Mouse (Mus musculus) hindbrain, postnatal 0 days (tissue): ENCODE results near the gene Neo1. TPM values are rescaled to one million over a fixed set of nuclear protein-coding genes. Genes with fewer than 3 reads are reported as not detected.

Source experiments
- ATAC-seq: fragments of 200-750 bp; cut with Nextera tagmentation; 2 replicates; pipeline ENCODE4 v1.8.0; 2017; ENCODE audit warnings: mild to moderate bottlenecking, moderate TSS enrichment, moderate library complexity
- DNase-seq: peaks from one replicate; pipeline ENCODE4 v3.0.0-alpha.2; 2015; ENCODE audit warnings: low spot score
- H3K27ac ChIP-seq: fragments of 300-500 bp; sonication (generic); 2 replicates; pipeline ENCODE4 v1.5.1; 2014; ENCODE audit warnings: mild to moderate bottlenecking
- H3K27me3 ChIP-seq: fragments of 300-500 bp; sonication (generic); 2 replicates; pipeline ENCODE4 v1.6.1; 2014; ENCODE audit warnings: low read length, mixed read lengths; ENCODE audit not compliant: insufficient read depth
- H3K36me3 ChIP-seq: fragments of 300-500 bp; sonication (generic); 2 replicates; pipeline ENCODE4 v1.6.1; 2014; ENCODE audit warnings: low read length, mixed read lengths; ENCODE audit not compliant: insufficient read depth
- H3K4me1 ChIP-seq: fragments of 300-500 bp; sonication (generic); 2 replicates; pipeline ENCODE4 v1.6.1; 2014; ENCODE audit warnings: antibody characterized with exemption, low read length, mixed read lengths; ENCODE audit not compliant: insufficient read depth
- H3K4me2 ChIP-seq: fragments of 300-500 bp; sonication (generic); 2 replicates; pipeline ENCODE4 v1.6.1; 2014; ENCODE audit warnings: low read depth, mild to moderate bottlenecking, low read length, moderate library complexity, mixed read lengths
- H3K4me3 ChIP-seq: fragments of 300-500 bp; sonication (generic); 2 replicates; pipeline ENCODE4 v1.5.1; 2014; ENCODE audit warnings: low read length
- H3K9ac ChIP-seq: fragments of 300-500 bp; sonication (generic); replicated peaks from 2 replicates; pipeline ENCODE4 v1.6.1; 2014; ENCODE audit warnings: mild to moderate bottlenecking, low read length, moderate library complexity, mixed read lengths
- H3K9me3 ChIP-seq: fragments of 300-500 bp; sonication (generic); 2 replicates; pipeline ENCODE4 v1.6.1; 2016; ENCODE audit warnings: low read length, mixed read lengths
- CTCF ChIP-seq: IDR thresholded peaks from 2 replicates; pipeline ENCODE4 v1.5.1; 2016; ENCODE audit warnings: antibody characterized with exemption, control low read depth, low read depth
- WGBS: fragments of 180-500 bp; shearing (Covaris S2); extraction: QIAGEN DNeasy Blood & Tissue Kit; methylation state at CpG from one replicate; pipeline ENCODE4 v1.1.7; 2014; 5-methylcytosine and 5-hydroxymethylcytosine counted together
- polyA plus RNA-seq: library from polyadenylated mRNA; unstranded; fragments of >200 nt; fragmentation: Nextera tagmentation; extraction: Ambion mirVana; gene quantifications from 2 replicates; pipeline ENCODE4 v1.2.1, GENCODE M21; 2015
- total RNA-seq: library from RNA; depleted of rRNA; stranded (reverse); fragments of >200 nt; gene quantifications from 2 replicates; pipeline ENCODE4 v1.2.3, GENCODE M21; 2014

Neo1 gene
- total and polyA plus RNA-seq, 2 experiments from 2014 or later, result 38.7 to 160 TPM

DNA sequence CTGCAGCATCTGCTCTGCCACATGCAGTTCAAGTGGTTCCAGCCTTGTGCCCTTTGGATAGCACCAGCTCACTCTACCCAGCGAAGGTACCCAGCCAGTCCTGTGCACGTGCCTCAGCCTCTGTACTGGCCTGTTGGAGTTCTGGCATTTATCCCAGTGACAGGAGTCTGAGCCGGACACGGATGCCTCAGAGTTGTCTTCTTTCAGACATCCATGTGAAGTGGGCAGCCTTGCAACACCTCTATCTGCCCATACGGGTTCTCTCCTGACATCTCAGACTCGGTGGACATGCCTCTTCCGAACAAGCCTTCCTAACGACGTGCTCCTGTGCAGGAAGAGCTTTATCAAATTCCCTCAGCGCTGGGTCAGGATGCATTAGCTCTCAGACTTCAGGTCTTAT, 165.1 kb downstream of the Neo1 start:
- Histone ChIP-seq H3K27me3 (no peaks in the 10 kb centered on the region), H3K4me1 (no peaks in the 10 kb centered on the region), H3K9me3 (no peaks in the 10 kb centered on the region), H3K4me2 (no peak overlapping the region), H3K4me3 (no peak overlapping the region), H3K27ac (no peak overlapping the region), H3K9ac (no peak overlapping the region), H3K36me3 (peaks cover 14% of the 10 kb centered on the region; the same call in 1 of the 2 replicates)
- ATAC-seq, result no peak
- no peak for DNase-seq
- 71% methylated on average over 10 of the region's 10 CpGs for WGBS
- no peak for TF ChIP-seq CTCF

DNA sequence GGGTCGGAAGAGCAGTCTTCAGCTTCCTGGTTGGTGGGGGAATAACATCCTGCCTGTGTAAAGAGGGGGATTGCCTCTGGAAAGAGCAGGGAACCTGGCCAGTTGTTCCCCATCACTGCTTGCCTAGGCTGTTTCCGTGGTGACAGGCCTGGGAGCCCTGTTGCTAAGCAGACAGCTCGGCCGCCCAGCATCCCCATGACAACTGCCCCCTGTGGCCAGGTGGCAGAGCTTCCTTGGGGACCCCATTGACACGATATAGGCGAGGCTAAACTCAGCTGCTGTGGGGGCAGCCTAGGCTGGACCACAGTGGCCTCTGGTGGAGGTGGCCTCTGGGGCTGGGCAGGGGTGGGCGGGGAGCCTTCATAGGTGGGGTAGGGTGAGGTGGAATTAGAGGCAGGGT, 172.4 kb downstream of the Neo1 start:
- Histone ChIP-seq H3K4me2 (no peak overlapping the region), H3K27me3 (no peaks in the 10 kb centered on the region), H3K4me3 (no peak overlapping the region), H3K4me1 (peaks cover 3% of the 10 kb centered on the region; the same call in 1 of the 2 replicates), H3K27ac (0 out of 2 replicates have a peak overlapping the region, but pooled peaks have one; percentile 3), H3K9ac (no peak overlapping the region), H3K9me3 (no peaks in the 10 kb centered on the region), H3K36me3 (no peaks in the 10 kb centered on the region)
- DNase-seq (peak; percentile 62), ATAC-seq (peak; percentile 72)
- peak; percentile 45; the same call in 1 of the 2 replicates for TF ChIP-seq CTCF
- 12% methylated on average over 7 of the region's 7 CpGs for WGBS

DNA sequence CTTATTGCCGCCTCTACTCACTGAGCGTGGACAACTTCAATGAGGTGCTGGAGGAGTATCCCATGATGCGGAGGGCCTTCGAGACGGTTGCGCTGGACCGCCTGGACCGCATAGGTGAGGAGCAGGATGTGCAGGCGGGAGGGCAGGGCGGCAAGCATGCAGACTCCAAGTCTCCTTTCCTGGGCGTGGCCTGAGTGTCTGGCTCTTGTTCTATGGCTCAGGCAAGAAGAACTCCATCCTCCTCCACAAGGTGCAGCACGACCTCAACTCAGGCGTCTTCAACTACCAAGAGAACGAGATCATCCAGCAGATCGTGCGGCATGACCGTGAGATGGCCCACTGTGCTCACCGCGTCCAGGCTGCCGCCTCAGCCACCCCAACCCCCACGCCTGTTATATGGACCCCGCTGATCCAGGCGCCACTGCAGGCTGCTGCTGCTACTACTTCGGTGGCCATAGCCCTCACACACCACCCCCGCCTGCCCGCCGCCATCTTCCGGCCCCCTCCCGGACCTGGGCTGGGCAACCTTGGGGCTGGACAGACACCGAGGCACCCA, 177.1 kb downstream of the Neo1 start:
- peak overlapping the region; percentile 21 for H3K4me2 ChIP-seq
- TF ChIP-seq CTCF, result no peak
- H3K27me3 ChIP-seq, result no peaks in the 10 kb centered on the region
- no peaks in the 10 kb centered on the region for H3K9me3 ChIP-seq
- H3K9ac ChIP-seq, result no peak overlapping the region
- H3K4me3 ChIP-seq, result no peak overlapping the region
- H3K27ac ChIP-seq, result no peak overlapping the region
- WGBS, result 39% methylated on average over 29 of the region's 30 CpGs
- DNase-seq, result no peak
- ATAC-seq, result no peak
- H3K4me1 ChIP-seq, result peaks cover 3% of the 10 kb centered on the region; the same call in 1 of the 2 replicates
- H3K36me3 ChIP-seq, result peaks cover 13% of the 10 kb centered on the region; the same call in 1 of the 2 replicates

DNA sequence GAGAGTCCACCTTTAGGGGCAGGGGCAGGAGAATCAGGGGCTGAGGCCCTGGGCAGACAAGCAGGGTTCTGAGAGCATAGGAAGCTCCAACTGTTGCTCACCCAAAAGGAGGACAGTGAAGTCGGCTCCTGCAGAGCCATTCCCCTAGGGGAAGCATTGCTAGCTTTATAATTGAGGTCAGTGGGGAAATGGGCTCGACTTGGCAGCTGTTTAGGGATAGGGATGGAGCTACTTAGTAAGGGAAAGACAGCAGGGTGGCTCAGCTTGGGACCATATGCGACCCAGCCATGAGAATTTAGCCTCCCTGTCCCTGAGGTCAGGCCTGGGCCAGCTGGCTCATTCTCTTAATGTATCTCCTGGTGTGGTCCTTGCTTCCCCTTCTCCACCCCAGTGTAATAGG, 181.3 kb downstream of the Neo1 start:
- DNase-seq (no peak), ATAC-seq (no peak)
- H3K27ac ChIP-seq, result no peak overlapping the region
- peaks cover under 1% of the 10 kb centered on the region; the same call in 1 of the 2 replicates for H3K4me1 ChIP-seq
- no peak overlapping the region for H3K9ac ChIP-seq
- H3K9me3 ChIP-seq, result no peaks in the 10 kb centered on the region
- 37% methylated on average over 3 of the region's 3 CpGs for WGBS
- no peaks in the 10 kb centered on the region for H3K27me3 ChIP-seq
- H3K36me3 ChIP-seq, result peaks cover 13% of the 10 kb centered on the region; the same call in 1 of the 2 replicates
- no peak overlapping the region for H3K4me3 ChIP-seq
- no peak for TF ChIP-seq CTCF
- H3K4me2 ChIP-seq, result no peak overlapping the region

DNA sequence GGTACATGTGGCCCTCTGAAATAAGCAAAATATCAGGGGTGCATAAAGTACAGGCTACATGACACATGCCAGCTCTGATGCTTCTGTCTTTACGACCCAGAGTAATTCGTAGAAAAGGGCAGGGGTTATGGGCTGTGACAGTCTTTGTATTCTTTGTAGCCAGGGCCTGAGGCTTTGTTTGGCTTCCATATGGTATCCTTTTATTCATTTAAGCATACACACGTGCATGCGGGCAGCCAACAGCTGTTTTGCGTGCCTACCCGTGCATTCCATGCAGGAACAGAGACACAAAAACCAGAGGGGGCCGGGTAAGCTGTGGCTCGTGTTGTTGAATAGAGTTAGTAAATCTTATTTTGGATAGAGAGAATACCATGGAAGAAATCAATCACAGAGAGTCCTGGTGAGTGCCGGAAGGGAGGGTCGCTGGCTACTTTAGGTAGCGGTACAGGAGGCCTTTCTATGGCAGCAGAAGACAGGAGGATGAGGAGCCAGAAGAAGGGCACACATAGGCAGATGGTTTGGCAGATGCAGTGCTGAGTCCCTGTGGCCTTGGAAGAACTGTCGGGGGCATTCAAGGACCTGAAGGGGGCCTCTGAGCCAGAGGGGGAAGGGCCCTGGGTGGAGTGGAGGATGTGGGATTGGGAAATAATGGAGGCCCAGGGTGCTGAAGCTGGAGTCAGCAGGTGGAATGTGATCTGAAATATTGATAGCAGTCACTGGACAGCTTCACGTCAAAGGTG, 186.5 kb downstream of the Neo1 start:
- no peak for DNase-seq
- TF ChIP-seq CTCF, result no peak
- no peak for ATAC-seq
- 29% methylated on average over 13 of the region's 13 CpGs for WGBS
- H3K4me1 ChIP-seq, result peaks cover 6% of the 10 kb centered on the region; the same call in 1 of the 2 replicates
- H3K4me2 ChIP-seq, result no peak overlapping the region
- no peaks in the 10 kb centered on the region for H3K27me3 ChIP-seq
- H3K27ac ChIP-seq, result 0 out of 2 replicates have a peak overlapping the region, but pooled peaks have one; percentile 4
- no peak overlapping the region for H3K4me3 ChIP-seq
- no peaks in the 10 kb centered on the region for H3K9me3 ChIP-seq
- H3K36me3 ChIP-seq, result peaks cover 3% of the 10 kb centered on the region; the same call in 1 of the 2 replicates
- H3K9ac ChIP-seq, result no peak overlapping the region

DNA sequence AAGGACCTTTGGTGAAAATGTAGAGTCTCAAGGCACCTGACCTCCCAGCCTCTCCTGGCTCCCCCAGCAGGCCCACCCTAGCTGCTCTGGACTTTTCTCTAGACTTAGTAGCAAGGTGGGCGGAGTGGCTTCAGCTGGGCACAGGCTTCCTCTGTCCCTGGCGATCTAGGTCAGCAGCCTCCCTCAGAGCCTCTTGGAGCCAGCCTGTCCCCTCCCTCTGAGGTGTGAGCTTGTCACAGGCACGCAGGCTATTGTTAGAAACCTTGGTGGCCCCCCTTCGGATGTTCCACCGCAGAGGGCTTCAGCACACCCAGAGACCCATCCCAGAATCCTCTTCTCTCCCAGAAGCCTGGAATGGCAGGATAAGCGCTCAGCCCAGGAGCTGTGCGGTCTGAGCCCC, 188.6 kb downstream of the Neo1 start:
- no peaks in the 10 kb centered on the region for H3K27me3 ChIP-seq
- no peak overlapping the region for H3K4me3 ChIP-seq
- no peaks in the 10 kb centered on the region for H3K9me3 ChIP-seq
- DNase-seq (no peak), ATAC-seq (no peak)
- 71% methylated on average over 7 of the region's 7 CpGs for WGBS
- no peak overlapping the region for H3K9ac ChIP-seq
- peaks cover 5% of the 10 kb centered on the region; the same call in 1 of the 2 replicates for H3K36me3 ChIP-seq
- no peak overlapping the region for H3K4me2 ChIP-seq
- no peak for TF ChIP-seq CTCF
- H3K4me1 ChIP-seq, result peaks cover 6% of the 10 kb centered on the region; the same call in 1 of the 2 replicates
- H3K27ac ChIP-seq, result no peak overlapping the region

DNA sequence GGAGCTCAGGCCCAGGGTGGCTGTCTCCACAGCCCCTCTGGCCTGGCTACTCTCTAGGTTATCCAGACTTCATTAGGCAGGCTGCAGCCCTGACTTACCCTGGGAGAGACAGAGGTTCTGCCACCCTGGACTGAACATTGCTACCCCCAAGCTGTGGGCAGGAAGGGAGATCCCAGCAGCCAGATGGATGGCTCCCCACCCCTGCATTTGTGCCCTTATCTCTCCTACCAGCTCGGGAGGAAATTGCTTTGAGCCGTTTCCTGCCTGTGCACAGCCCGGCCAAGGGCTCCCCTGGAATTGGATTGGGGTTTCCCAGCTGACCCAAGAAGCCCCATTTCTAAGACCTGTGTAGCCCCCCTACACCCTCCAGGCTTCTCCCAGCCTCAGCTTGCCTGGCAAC, 189.2 kb downstream of the Neo1 start:
- no peak for DNase-seq
- peaks cover 5% of the 10 kb centered on the region; the same call in 1 of the 2 replicates for H3K36me3 ChIP-seq
- ATAC-seq, result no peak
- TF ChIP-seq CTCF, result no peak
- 60% methylated on average over 3 of the region's 3 CpGs for WGBS
- no peaks in the 10 kb centered on the region for H3K27me3 ChIP-seq
- no peak overlapping the region for H3K27ac ChIP-seq
- H3K4me2 ChIP-seq, result no peak overlapping the region
- H3K9ac ChIP-seq, result no peak overlapping the region
- H3K9me3 ChIP-seq, result no peaks in the 10 kb centered on the region
- H3K4me3 ChIP-seq, result no peak overlapping the region
- peaks cover 6% of the 10 kb centered on the region; the same call in 1 of the 2 replicates for H3K4me1 ChIP-seq
